Mouse (Mus musculus) stomach, embryonic 15.5 days (tissue): ENCODE data around the gene Prss27. TPM values are rescaled to one million over a fixed set of nuclear protein-coding genes. Genes with fewer than 3 reads are reported as not detected.
A peak's percentile ranks its signal among the peaks of the same experiment; 100 is the strongest.

Experiments used
- ATAC-seq: fragments of 200-750 bp; cut with Nextera tagmentation; 2 replicates; pipeline ENCODE4 v1.8.0; 2017; ENCODE audit warnings: low read depth, moderate number of reproducible peaks, moderate TSS enrichment; ENCODE audit not compliant: insufficient read depth, low FRiP score
- H3K27ac ChIP-seq: fragments of 300-500 bp; sonication (generic); 2 replicates; pipeline ENCODE4 v1.5.1; 2015; ENCODE audit warnings: mild to moderate bottlenecking, inconsistent platforms
- H3K27me3 ChIP-seq: fragments of 300-500 bp; sonication (generic); replicated peaks from 2 replicates; pipeline ENCODE4 v1.6.1; 2015; ENCODE audit warnings: inconsistent platforms
- H3K36me3 ChIP-seq: fragments of 300-500 bp; sonication (generic); 2 replicates; pipeline ENCODE4 v1.6.1; 2015; ENCODE audit warnings: inconsistent platforms
- H3K4me1 ChIP-seq: fragments of 300-500 bp; sonication (generic); 2 replicates; pipeline ENCODE4 v1.6.1; 2015; ENCODE audit warnings: inconsistent platforms
- H3K4me2 ChIP-seq: fragments of 300-500 bp; sonication (generic); 2 replicates; pipeline ENCODE4 v1.6.1; 2015; ENCODE audit warnings: mild to moderate bottlenecking, inconsistent platforms
- H3K4me3 ChIP-seq: fragments of 300-500 bp; sonication (generic); replicated peaks from 2 replicates; pipeline ENCODE4 v1.5.1; 2015; ENCODE audit warnings: inconsistent platforms
- H3K9ac ChIP-seq: fragments of 300-500 bp; sonication (generic); 2 replicates; pipeline ENCODE4 v1.6.1; 2015; ENCODE audit warnings: inconsistent platforms
- H3K9me3 ChIP-seq: fragments of 300-500 bp; sonication (generic); 2 replicates; pipeline ENCODE4 v1.6.1; 2016; ENCODE audit warnings: inconsistent platforms
- WGBS: fragments of 180-500 bp; shearing (Covaris S2); methylation state at CpG from one replicate; pipeline ENCODE4 v1.1.7; 2015; 5-methylcytosine and 5-hydroxymethylcytosine counted together
- polyA plus RNA-seq: library from polyadenylated mRNA; unstranded; fragments of >200 nt; fragmentation: Nextera tagmentation; extraction: Ambion mirVana; gene quantifications from 2 replicates; pipeline ENCODE4 v1.2.1, GENCODE M21; 2015

Prss27 gene
- polyA plus RNA-seq, 1 experiment from 2014 or later, result 6.3 TPM

- no peak for ATAC-seq
- Histone ChIP-seq H3K27ac (no peak overlapping the region), H3K27me3 (no peaks in the 10 kb centered on the region)
Observed at GRCm38 (mm10) chr17:24036954-24037353, 990 bp upstream of the Prss27 start.

GRCm38 (mm10) chr17:24037360-24037759 is 584 bp upstream of the Prss27 start:
- Histone ChIP-seq H3K4me2 (no peak overlapping the region), H3K4me3 (no peak overlapping the region), H3K27me3 (no peaks in the 10 kb centered on the region), H3K27ac (no peak overlapping the region), H3K4me1 (no peaks in the 10 kb centered on the region; the same call in 1 of the 2 replicates), H3K36me3 (no peaks in the 10 kb centered on the region), H3K9ac (no peak overlapping the region), H3K9me3 (no peaks in the 10 kb centered on the region)
- WGBS, result 71% methylated on average over 13 of the region's 13 CpGs
- peak; percentile 64 for ATAC-seq

More at GRCm38 (mm10) chr17:24036954-24037353, 990 bp upstream of the Prss27 start:
- no peaks in the 10 kb centered on the region for H3K36me3 ChIP-seq
- no peak overlapping the region for H3K4me2 ChIP-seq
- H3K9ac ChIP-seq, result no peak overlapping the region
- WGBS, result 68% methylated on average over 6 of the region's 6 CpGs
- no peaks in the 10 kb centered on the region; the same call in 1 of the 2 replicates for H3K4me1 ChIP-seq
- H3K9me3 ChIP-seq, result no peaks in the 10 kb centered on the region
- H3K4me3 ChIP-seq, result no peak overlapping the region

DNA sequence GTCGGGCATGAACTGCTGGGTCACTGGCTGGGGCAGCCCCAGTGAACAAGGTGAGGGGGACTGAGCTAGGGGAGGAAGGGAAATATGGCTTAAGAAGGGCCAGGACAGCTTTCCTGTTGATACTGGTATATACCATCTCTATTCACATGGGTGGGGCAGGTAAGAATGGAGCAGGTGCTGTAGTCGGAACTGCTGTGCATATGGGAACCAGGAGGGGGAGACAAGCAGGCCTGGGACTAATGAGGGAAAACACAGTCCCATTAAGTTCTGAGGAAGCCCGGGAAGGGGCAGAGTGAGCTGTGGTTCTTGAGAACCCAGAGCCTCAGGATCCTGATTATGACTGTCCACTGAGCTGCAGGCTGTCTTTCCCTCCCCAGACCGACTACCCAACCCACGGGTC is 6.5 kb downstream of the Prss27 start:
- H3K27me3 ChIP-seq, result no peaks in the 10 kb centered on the region
- H3K4me3 ChIP-seq, result no peak overlapping the region
- no peak overlapping the region for H3K27ac ChIP-seq
- no peak overlapping the region for H3K9ac ChIP-seq
- no peak overlapping the region for H3K4me2 ChIP-seq
- no peaks in the 10 kb centered on the region for H3K4me1 ChIP-seq
- no peaks in the 10 kb centered on the region for H3K9me3 ChIP-seq
- H3K36me3 ChIP-seq, result peaks cover 23% of the 10 kb centered on the region
- no peak for ATAC-seq
- WGBS, result 57% methylated on average over 5 of the region's 5 CpGs

GRCm38 (mm10) chr17:24045608-24046007 is 7.7 kb downstream of the Prss27 start:
- Histone ChIP-seq H3K9me3 (no peaks in the 10 kb centered on the region), H3K27me3 (no peaks in the 10 kb centered on the region), H3K4me1 (no peaks in the 10 kb centered on the region), H3K27ac (no peak overlapping the region), H3K9ac (no peak overlapping the region), H3K4me3 (no peak overlapping the region), H3K4me2 (no peak overlapping the region), H3K36me3 (peaks cover 27% of the 10 kb centered on the region)
- ATAC-seq, result no peak
- 73% methylated on average over 10 of the region's 10 CpGs for WGBS

GRCm38 (mm10) chr17:24046026-24046425 is 8.1 kb downstream of the Prss27 start:
- 37% methylated on average over 5 of the region's 5 CpGs for WGBS
- no peaks in the 10 kb centered on the region for H3K27me3 ChIP-seq
- H3K4me3 ChIP-seq, result no peak overlapping the region
- H3K36me3 ChIP-seq, result peaks cover 31% of the 10 kb centered on the region
- H3K4me1 ChIP-seq, result no peaks in the 10 kb centered on the region
- H3K9me3 ChIP-seq, result no peaks in the 10 kb centered on the region
- H3K4me2 ChIP-seq, result no peak overlapping the region
- no peak overlapping the region for H3K27ac ChIP-seq
- ATAC-seq, result no peak
- no peak overlapping the region for H3K9ac ChIP-seq

DNA sequence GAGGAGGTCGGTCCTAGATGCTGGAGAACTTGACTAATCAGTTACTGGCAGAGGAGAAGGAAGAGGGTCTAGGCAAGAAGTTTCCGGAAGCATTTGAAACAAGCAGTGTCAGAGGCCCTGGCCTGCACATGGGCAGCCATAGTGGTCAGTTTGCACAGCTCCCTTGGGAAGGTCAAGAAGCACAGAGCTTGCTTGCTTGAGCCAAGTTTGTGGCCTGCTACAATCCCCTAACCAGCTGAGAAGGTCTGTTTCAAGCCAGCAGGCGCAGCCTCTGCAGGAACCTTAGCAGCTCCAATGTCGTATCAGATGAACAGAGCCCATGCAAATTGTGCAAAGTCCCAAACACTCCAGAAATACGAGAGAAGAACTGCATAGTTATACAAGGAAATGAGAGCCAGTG is 10.1 kb downstream of the Prss27 start:
- no peak overlapping the region for H3K4me2 ChIP-seq
- H3K9me3 ChIP-seq, result no peaks in the 10 kb centered on the region
- H3K27me3 ChIP-seq, result no peaks in the 10 kb centered on the region
- WGBS, result 75% methylated on average over 5 of the region's 5 CpGs
- H3K36me3 ChIP-seq, result peaks cover 45% of the 10 kb centered on the region
- H3K27ac ChIP-seq, result no peak overlapping the region
- H3K4me3 ChIP-seq, result no peak overlapping the region
- ATAC-seq, result no peak
- peak overlapping the region; percentile 4; the same call in 1 of the 2 replicates for H3K9ac ChIP-seq
- no peaks in the 10 kb centered on the region for H3K4me1 ChIP-seq

GRCm38 (mm10) chr17:24049008-24049407 is 11.1 kb downstream of the Prss27 start:
- H3K4me1 ChIP-seq, result no peaks in the 10 kb centered on the region
- no peaks in the 10 kb centered on the region for H3K27me3 ChIP-seq
- H3K9me3 ChIP-seq, result no peaks in the 10 kb centered on the region
- ATAC-seq, result no peak
- peaks cover 49% of the 10 kb centered on the region for H3K36me3 ChIP-seq
- no peak overlapping the region for H3K4me2 ChIP-seq
- no peak overlapping the region for H3K27ac ChIP-seq
- 87% methylated on average over 8 of the region's 8 CpGs for WGBS
- H3K9ac ChIP-seq, result no peak overlapping the region
- no peak overlapping the region for H3K4me3 ChIP-seq

DNA sequence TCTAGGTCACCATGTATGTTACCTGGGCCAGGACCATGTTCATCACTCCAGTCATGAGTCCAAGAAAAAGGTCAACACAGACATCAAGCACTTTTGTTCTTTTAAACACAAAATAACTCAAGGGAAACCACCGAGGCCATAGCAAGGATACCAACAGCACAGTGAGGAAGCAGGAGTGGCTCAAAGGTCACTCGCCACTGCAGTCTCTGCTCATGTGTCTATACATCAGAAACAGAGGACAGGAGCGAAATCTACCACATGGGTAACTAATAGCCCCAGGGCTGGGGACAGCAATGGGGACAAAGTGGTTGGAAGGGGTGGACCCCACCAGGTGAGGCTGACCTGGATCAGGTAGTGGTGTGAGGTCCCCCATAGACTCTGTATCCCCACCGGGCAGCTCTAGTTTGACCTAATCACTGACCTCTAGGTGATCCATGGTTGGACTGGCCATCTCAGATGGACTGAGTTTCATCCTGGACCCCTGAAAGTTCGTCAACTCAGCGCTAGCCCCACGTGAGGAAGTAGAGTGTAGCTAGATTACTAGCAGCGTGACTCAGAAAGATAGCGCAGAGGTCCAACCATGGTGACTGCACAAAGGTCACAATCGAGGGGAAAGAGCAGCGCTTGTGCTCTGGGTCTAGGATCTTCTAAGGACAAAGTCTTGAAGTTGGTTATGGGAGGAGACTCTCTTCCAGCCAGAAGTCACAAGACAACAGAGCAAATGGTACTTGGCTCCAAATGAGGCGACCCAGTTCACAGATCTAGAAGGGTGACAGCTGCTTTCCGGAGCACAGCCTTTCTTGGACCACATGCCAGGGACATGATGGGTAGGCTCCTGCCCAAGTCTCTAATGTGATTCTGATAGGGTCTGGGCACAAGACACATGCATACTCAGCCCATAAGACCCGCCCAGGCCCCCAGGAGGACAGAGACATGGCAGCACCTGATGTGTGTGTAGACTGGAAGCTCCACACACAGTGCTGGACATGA is 19.0 kb downstream of the Prss27 start:
- H3K36me3 ChIP-seq, result peaks cover 59% of the 10 kb centered on the region
- no peaks in the 10 kb centered on the region for H3K9me3 ChIP-seq
- no peak overlapping the region for H3K4me3 ChIP-seq
- ATAC-seq, result no peak
- no peaks in the 10 kb centered on the region for H3K27me3 ChIP-seq
- H3K27ac ChIP-seq, result no peak overlapping the region
- no peak overlapping the region for H3K4me2 ChIP-seq
- 94% methylated on average over 14 of the region's 14 CpGs for WGBS
- H3K9ac ChIP-seq, result no peak overlapping the region
- no peaks in the 10 kb centered on the region for H3K4me1 ChIP-seq

DNA sequence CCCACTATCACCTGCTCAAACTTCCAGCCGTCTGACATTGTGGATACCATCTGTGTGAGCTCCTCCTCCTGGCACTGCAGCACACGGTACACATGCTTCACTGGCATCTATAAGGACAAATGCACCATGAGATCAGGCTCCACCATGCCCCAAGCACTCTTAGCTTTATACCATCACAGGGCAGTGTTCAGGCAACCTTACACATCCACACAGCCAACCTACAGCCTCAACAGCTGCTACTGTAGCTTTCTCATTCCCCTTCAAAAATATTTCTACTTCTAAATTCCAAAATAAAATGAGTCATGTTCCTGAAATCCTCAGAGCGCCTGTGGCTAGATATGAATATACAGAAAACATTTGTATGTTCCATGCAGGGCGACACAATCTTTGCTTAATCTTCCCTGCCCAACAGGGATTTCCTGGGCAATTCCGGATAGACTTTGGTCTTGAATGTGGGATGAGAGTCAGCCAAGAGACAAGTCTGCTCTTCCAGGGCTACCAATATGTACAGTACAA is 19.8 kb downstream of the Prss27 start:
- Histone ChIP-seq H3K36me3 (peaks cover 52% of the 10 kb centered on the region), H3K9ac (no peak overlapping the region), H3K27ac (no peak overlapping the region), H3K9me3 (no peaks in the 10 kb centered on the region), H3K27me3 (no peaks in the 10 kb centered on the region), H3K4me2 (no peak overlapping the region), H3K4me1 (no peaks in the 10 kb centered on the region), H3K4me3 (no peak overlapping the region)
- 88% methylated on average over 5 of the region's 5 CpGs for WGBS
- no peak for ATAC-seq

- H3K4me1 ChIP-seq, result no peaks in the 10 kb centered on the region
- H3K4me3 ChIP-seq, result no peak overlapping the region
- no peak overlapping the region for H3K27ac ChIP-seq
- H3K36me3 ChIP-seq, result peaks cover 15% of the 10 kb centered on the region
- WGBS, result 77% methylated on average over 4 of the region's 4 CpGs
- H3K9ac ChIP-seq, result no peak overlapping the region
- no peak for ATAC-seq
- no peaks in the 10 kb centered on the region for H3K9me3 ChIP-seq
- no peaks in the 10 kb centered on the region for H3K27me3 ChIP-seq
- no peak overlapping the region for H3K4me2 ChIP-seq
Observed at GRCm38 (mm10) chr17:24062459-24063155, 24.7 kb downstream of the Prss27 start.

DNA sequence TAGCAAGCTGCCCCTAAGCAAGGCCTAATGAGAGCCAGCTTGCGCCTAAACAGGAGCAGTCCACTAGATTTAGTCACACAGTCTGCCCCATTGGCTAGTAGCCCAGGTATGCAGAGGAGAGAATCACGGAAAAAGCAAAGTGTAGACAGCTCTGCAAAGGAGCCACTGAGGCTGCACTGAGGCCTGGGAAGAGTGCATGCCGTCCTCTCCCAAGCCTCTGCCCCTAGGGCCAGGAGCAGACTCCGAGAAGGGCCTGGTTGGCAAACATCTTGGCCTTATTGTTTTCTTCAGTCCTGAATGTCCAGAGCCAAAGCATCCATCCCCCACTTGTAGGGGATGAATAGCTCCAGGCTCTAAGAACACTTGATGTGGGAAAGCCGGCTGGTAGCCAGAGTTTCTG is 30.3 kb downstream of the Prss27 start:
- H3K36me3 ChIP-seq, result no peaks in the 10 kb centered on the region
- no peak for ATAC-seq
- H3K9me3 ChIP-seq, result no peaks in the 10 kb centered on the region
- no peak overlapping the region for H3K4me2 ChIP-seq
- no peak overlapping the region for H3K4me3 ChIP-seq
- H3K9ac ChIP-seq, result no peak overlapping the region
- peaks cover 4% of the 10 kb centered on the region; the same call in 1 of the 2 replicates for H3K4me1 ChIP-seq
- H3K27me3 ChIP-seq, result no peaks in the 10 kb centered on the region
- no peak overlapping the region for H3K27ac ChIP-seq
- WGBS, result 83% methylated on average over 5 of the region's 5 CpGs

DNA sequence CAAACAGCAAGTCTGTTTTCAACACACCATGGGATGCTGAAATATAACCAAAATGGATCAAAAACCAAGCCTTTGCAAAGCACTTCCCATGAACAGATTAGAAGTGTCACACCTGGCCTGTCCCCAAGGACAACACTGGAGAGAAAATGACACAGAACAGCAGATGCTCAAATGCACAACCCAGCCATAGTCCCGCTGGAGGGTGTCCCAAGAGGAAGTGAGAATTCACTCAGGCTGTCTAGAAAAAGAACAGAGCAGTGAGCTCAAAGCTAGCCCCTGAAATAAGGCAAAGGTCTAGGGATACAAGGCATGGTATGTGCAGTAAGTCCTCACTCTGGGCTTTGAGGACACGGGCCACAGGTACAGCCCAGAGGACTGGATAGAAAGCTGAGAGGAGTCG is 31.6 kb downstream of the Prss27 start:
- Histone ChIP-seq H3K27me3 (no peaks in the 10 kb centered on the region), H3K9ac (no peak overlapping the region), H3K36me3 (no peaks in the 10 kb centered on the region), H3K4me2 (no peak overlapping the region), H3K9me3 (no peaks in the 10 kb centered on the region), H3K27ac (no peak overlapping the region), H3K4me3 (no peak overlapping the region), H3K4me1 (peaks cover 4% of the 10 kb centered on the region; the same call in 1 of the 2 replicates)
- ATAC-seq, result no peak
- 81% methylated on average over 3 of the region's 3 CpGs for WGBS
